Mouse (Mus musculus): ENCODE measurements at regions not wholly inside any gene's neighbourhood (a gene's known extent, or its start where the extent isn't known, plus 50 kb on each side); places are given as distances from the start of the nearest gene placed in this dataset.

DNA sequence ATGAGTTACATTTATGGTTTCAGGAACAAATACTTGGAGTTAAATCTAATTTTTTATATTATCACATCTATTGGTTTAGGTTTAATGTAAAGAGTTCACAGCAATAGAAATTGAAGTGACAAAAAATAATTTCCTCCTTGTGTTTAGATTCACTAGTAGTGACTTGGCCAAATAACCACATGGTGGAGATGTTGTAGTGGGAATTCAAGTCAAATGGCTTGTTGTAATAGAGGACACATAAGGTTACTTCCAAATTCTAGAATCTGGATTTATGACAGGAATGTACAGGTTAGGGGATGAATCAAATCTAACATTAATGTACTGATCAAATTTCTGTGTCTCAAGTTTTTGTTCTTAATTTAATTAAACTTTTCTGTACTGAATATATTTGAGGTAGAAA, 526.4 kb upstream of the Klhl1 start:
- H3K36me3 ChIP-seq = no peaks in the 10 kb centered on the region
- H3K27ac ChIP-seq = no peak overlapping the region
- no peaks in the 10 kb centered on the region for H3K4me1 ChIP-seq
- no peak overlapping the region for H3K4me3 ChIP-seq
- H3K27me3 ChIP-seq (ENCODE audit: low read depth, poor library complexity, severe bottlenecking) = no peaks in the 10 kb centered on the region
- DNase-seq (ENCODE audit: low spot score) = no peak
- H3K9me3 ChIP-seq (replicated peaks) = no peaks in the 10 kb centered on the region

DNA sequence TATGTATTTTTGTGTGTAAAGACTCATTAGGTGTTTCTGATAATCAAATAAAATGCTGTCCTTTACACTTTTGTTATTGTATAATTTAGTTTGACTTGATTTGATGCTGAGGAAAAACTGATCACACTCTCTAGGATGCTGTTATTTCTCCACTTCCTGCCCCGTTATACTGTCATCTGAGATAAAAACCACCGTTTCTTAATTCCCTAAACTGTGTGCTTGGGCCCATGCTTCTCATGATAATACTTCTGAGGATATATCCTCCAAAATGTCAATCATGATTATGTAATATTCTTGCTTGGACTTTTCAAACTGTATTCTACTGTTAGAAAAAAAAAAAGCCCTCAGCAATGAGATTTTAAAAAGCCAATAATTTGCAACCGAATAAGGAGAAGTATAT, 520.9 kb upstream of the Klhl1 start:
- no peak overlapping the region for H3K4me3 ChIP-seq
- 90% methylated on average over 3 of the region's 3 CpGs for WGBS
- no peak for DNase-seq (ENCODE audit: low spot score)
- H3K27ac ChIP-seq = no peak overlapping the region
- H3K27me3 ChIP-seq (ENCODE audit: low read depth, poor library complexity, severe bottlenecking) = no peaks in the 10 kb centered on the region
- no peaks in the 10 kb centered on the region for H3K9me3 ChIP-seq (replicated peaks)
- H3K4me1 ChIP-seq = no peaks in the 10 kb centered on the region
- no peaks in the 10 kb centered on the region for H3K36me3 ChIP-seq

DNA sequence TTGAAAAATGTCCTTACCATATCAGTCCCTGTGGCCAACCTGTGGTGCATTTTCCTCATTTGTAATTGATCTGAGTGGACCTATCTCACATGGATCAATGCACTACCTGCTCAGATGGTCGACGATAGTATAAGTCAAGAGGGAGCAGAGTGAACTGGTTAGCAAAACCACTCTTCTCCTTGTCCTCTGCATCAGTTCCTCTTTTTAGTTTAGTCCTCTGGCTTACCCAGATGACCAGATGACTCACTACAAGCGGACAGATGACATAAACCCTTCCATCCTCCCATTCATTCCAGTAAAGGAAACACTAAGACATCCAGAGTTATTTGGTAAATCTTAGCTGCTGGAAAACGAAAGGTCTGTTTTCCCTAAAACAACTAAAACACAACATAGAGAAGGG, 509.6 kb upstream of the Klhl1 start:
- no peak overlapping the region for H3K27ac ChIP-seq
- H3K4me1 ChIP-seq = no peaks in the 10 kb centered on the region
- no peak for DNase-seq (ENCODE audit: low spot score)
- H3K27me3 ChIP-seq (ENCODE audit: low read depth, poor library complexity, severe bottlenecking) = no peaks in the 10 kb centered on the region
- WGBS = 86% methylated on average over 4 of the region's 4 CpGs
- H3K36me3 ChIP-seq = no peaks in the 10 kb centered on the region
- H3K9me3 ChIP-seq (replicated peaks) = no peaks in the 10 kb centered on the region
- no peak overlapping the region for H3K4me3 ChIP-seq

DNA sequence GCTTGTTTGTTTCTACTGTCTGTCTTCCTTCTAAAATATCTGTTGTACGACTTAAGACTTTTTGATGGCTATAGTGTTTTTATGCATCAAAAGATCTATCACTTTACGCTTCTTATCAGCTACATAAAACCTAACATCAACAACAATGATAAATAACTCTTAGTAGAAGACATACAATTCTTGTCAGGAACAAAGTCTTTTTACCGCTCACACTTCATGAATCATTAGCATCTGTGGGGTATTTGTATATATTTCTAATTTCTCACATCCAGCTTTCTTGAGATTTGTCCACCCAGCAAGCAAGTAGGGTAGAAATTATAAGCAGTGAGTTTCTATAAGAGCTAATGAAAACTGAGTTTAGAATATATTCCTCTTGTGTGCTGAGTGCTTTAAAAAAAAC, 487.4 kb upstream of the Klhl1 start:
- Histone ChIP-seq H3K36me3 (no peaks in the 10 kb centered on the region), H3K27ac (no peak overlapping the region), H3K4me1 (no peaks in the 10 kb centered on the region), H3K9me3 (replicated peaks) (no peaks in the 10 kb centered on the region), H3K27me3 (ENCODE audit: low read depth, poor library complexity, severe bottlenecking) (no peaks in the 10 kb centered on the region), H3K4me3 (no peak overlapping the region)
- DNase-seq (ENCODE audit: low spot score) = no peak
- 93% methylated on average over 3 of the region's 3 CpGs for WGBS

DNA sequence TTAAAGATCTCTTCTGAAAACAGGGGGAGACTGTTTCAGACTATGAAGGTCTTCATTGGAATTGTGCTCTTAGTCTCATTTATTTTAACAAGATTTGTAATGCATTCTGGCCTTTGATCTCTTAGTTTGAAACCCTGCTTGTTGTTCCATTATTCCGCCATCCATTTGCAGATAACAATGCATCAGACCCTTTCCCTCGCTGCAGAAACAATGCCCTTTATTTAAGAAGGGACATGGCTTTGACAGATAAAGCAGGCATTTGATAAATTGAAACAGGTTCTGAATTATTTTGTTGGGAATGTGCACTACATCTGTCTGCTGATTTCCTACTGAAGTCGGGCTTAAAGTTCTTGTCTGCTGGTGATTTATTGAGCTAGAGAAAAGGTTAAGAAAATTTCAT, 476.2 kb upstream of the Klhl1 start:
- Histone ChIP-seq H3K9me3 (replicated peaks) (no peaks in the 10 kb centered on the region), H3K27me3 (ENCODE audit: low read depth, poor library complexity, severe bottlenecking) (no peaks in the 10 kb centered on the region), H3K4me3 (no peak overlapping the region), H3K27ac (no peak overlapping the region), H3K36me3 (no peaks in the 10 kb centered on the region), H3K4me1 (no peaks in the 10 kb centered on the region)
- no peak for DNase-seq (ENCODE audit: low spot score)
- WGBS = 65% methylated on average over 3 of the region's 3 CpGs

DNA sequence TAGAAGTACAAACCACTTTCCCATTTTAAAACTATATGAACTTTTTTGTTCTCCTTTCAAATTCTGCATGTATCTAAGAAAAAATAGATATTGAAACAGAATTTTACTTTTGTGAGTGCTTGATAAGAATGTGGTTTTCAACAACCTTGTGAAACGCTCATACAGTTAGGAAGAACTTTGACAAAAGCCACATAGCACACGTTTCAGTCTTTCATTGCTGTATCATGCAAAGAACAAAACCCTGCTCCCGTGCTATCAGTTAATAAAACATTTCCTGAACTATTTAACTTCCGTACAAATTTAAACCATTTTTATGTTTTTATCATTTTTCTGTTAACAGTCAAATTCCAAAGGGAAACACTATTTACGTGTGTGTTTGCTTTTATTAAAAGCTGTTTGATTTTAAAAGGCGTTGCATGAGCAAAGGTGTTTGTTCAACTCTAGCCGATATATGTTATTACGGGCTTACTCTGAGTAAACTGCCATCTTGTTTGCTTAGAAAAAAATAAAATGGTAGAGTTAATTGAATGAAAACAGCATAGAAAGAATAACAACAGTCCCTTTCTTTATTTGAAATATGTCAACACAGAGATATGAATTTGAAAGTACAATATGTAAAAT, 471.8 kb upstream of the Klhl1 start:
- Histone ChIP-seq H3K4me1 (no peaks in the 10 kb centered on the region), H3K27me3 (ENCODE audit: low read depth, poor library complexity, severe bottlenecking) (no peaks in the 10 kb centered on the region), H3K4me3 (no peak overlapping the region), H3K9me3 (replicated peaks) (no peaks in the 10 kb centered on the region), H3K36me3 (no peaks in the 10 kb centered on the region), H3K27ac (no peak overlapping the region)
- WGBS = 86% methylated on average over 8 of the region's 8 CpGs
- no peak for DNase-seq (ENCODE audit: low spot score)

DNA sequence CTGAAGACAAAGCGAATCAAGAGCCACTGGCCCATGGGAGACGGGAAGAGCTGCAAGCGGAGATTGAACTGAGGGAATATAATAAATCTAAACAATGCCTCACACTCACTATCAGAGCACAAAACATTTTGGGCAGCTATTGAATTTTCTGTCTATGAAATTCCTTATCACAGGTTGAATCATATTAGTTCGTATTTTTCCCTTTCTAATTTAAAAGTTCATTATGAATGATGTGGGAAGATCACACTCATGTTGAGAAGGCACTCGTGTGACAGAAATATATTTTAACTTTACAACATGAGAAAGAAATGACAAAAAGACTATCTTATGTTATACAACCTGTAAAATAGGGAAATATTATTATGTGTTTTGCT, 444.2 kb upstream of the Klhl1 start:
- Histone ChIP-seq H3K4me1 (no peaks in the 10 kb centered on the region), H3K36me3 (no peaks in the 10 kb centered on the region), H3K27me3 (ENCODE audit: low read depth, poor library complexity, severe bottlenecking) (no peaks in the 10 kb centered on the region), H3K9me3 (replicated peaks) (no peaks in the 10 kb centered on the region), H3K4me3 (no peak overlapping the region), H3K27ac (no peak overlapping the region)
- DNase-seq (ENCODE audit: low spot score) = no peak
- WGBS = 84% methylated on average over 5 of the region's 5 CpGs

DNA sequence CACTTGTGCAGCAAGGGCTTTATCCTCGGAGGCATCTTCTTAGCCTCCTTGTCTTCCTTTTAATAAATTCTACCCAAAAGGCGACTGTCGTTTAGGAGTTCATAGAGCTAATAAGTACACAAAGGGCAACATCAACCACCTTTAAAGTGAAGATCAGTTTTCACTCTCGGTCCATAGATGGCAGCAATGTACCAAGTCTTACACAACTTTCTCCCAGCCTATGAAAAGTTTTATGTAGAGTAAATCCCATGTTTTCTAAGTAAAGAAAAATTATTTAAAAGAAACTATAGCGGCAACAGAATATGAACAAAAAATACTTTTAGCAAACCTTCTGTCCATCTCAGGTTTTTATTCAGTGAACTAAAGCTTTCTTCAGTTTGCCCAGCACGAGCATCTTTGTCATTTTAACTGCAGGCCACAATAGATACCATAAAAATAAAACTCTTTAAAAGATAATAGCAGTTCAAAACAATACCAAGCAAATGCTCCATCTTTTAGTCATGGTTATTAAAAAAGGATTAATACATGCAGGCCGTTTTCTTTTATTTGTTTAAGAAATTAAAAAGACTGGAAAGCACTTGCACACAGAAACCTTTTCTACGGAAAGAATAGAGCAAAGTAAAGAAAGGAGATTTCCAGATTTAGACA, 443.6 kb upstream of the Klhl1 start:
- H3K4me1 ChIP-seq = no peaks in the 10 kb centered on the region
- no peak overlapping the region for H3K27ac ChIP-seq
- no peak overlapping the region for H3K4me3 ChIP-seq
- no peaks in the 10 kb centered on the region for H3K9me3 ChIP-seq (replicated peaks)
- no peaks in the 10 kb centered on the region for H3K27me3 ChIP-seq (ENCODE audit: low read depth, poor library complexity, severe bottlenecking)
- no peaks in the 10 kb centered on the region for H3K36me3 ChIP-seq
- WGBS = 56% methylated on average over 8 of the region's 8 CpGs
- no peak for DNase-seq (ENCODE audit: low spot score)

DNA sequence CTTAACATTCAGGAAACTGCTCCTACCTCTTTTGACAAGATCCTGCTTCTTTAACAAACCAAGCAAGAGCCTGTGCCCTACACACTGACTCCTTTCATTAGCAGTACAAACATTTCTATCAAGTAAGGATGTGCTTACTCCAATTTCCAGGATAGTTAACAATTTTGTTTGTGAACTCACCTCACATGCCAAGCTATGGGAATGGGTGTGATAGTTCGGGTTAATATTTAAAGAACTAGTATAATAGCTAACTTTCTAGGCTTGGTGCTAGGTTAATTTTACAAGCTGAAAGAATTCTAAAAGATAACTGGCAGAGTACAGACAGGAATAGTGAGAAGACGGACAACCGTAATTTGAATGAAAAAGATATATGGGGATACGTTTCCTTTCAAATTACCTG, 437.2 kb upstream of the Klhl1 start:
- Histone ChIP-seq H3K27ac (no peak overlapping the region), H3K4me1 (no peaks in the 10 kb centered on the region), H3K4me3 (no peak overlapping the region), H3K27me3 (ENCODE audit: low read depth, poor library complexity, severe bottlenecking) (no peaks in the 10 kb centered on the region), H3K36me3 (no peaks in the 10 kb centered on the region), H3K9me3 (replicated peaks) (no peaks in the 10 kb centered on the region)
- WGBS = 85% methylated on average over 4 of the region's 4 CpGs
- DNase-seq (ENCODE audit: low spot score) = no peak

DNA sequence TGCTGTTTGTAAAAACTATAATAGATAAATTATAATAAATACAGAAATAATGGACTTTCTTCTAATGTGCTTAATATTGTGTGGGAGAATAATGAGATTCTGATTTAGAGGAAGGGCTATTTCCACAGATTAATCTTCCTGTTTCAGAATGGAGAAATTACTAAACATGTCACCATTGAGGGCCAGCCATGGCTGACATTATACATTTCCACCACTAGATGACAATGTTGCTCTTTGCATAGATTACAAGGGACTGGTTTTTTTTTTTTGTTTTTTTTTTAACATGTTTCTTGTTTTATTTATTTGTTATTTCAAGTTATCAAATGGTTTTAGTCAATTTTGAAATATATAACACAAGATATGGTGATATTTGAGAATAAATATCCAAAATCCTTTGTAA, 435.6 kb upstream of the Klhl1 start:
- Histone ChIP-seq H3K4me3 (no peak overlapping the region), H3K27me3 (ENCODE audit: low read depth, poor library complexity, severe bottlenecking) (no peaks in the 10 kb centered on the region), H3K27ac (no peak overlapping the region), H3K9me3 (replicated peaks) (no peaks in the 10 kb centered on the region), H3K4me1 (no peaks in the 10 kb centered on the region), H3K36me3 (no peaks in the 10 kb centered on the region)
- DNase-seq (ENCODE audit: low spot score) = no peak

DNA sequence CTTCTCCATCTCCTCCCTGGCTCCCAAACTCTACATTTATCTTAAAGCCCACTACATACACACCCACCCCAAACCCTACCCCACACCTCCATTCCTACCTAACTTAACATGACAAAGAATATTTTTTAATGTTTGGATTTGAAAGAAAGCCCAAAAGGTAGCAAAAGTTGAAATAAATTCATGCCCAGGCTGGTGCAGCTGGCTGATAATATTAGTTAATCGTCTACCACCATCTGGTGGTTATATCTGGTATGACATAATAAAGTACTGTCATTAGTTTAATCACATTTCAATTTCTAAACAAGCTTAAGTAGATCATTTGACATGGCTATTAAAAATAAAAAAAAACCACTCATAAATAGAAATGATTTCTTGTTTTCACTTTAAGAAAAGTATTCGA, 389.8 kb upstream of the Klhl1 start:
- 7% methylated on average over 2 of the region's 2 CpGs for WGBS
- Histone ChIP-seq H3K27ac (no peak overlapping the region), H3K4me3 (no peak overlapping the region), H3K4me1 (no peaks in the 10 kb centered on the region), H3K36me3 (no peaks in the 10 kb centered on the region), H3K9me3 (replicated peaks) (no peaks in the 10 kb centered on the region), H3K27me3 (ENCODE audit: low read depth, poor library complexity, severe bottlenecking) (no peaks in the 10 kb centered on the region)
- no peak for DNase-seq (ENCODE audit: low spot score)

DNA sequence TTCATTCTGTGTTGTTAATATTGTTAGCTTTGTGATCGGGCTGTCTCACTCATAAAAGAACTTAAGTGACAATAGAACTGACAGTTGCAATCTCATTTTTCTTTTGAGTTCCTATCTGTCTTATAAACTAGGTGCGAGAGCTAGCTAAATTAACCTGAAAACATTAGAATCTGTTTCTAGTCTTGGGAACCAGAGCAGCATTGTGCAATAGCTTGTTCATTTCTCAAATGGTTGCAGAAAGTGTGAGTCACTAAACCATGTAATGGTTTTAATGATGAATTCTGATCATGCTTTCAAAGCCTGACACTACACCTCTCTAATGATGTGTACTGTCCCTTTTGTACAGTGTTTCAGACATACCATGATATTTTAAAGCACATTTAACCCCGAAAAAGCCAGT, 360.8 kb upstream of the Klhl1 start:
- 91% methylated on average over 3 of the region's 3 CpGs for WGBS
- Histone ChIP-seq H3K36me3 (no peaks in the 10 kb centered on the region), H3K27ac (no peak overlapping the region), H3K4me1 (no peaks in the 10 kb centered on the region), H3K27me3 (ENCODE audit: low read depth, poor library complexity, severe bottlenecking) (no peaks in the 10 kb centered on the region), H3K9me3 (replicated peaks) (no peaks in the 10 kb centered on the region), H3K4me3 (no peak overlapping the region)
- DNase-seq (ENCODE audit: low spot score) = no peak

DNA sequence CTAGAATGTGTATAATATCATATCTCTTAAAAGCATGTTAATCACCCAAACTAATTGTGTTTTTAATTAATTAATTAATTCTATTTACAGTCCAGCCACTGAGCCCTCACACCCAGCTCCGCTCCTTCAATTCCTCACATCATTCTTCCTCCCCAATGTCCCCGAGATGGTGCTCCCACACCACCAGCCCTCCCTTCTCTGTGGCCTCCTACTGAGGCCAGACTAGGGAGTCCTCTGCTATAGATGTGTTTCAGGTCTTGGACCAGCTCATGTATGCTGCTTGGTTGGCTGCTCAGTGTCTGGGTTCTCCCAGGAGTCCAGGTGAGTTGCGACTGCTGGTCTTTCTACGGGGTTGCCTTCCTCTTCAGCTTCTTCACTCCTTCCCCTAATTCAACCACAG, 353.1 kb upstream of the Klhl1 start:
- Histone ChIP-seq H3K27me3 (ENCODE audit: low read depth, poor library complexity, severe bottlenecking) (no peaks in the 10 kb centered on the region), H3K36me3 (no peaks in the 10 kb centered on the region), H3K27ac (no peak overlapping the region), H3K4me1 (no peaks in the 10 kb centered on the region), H3K9me3 (replicated peaks) (no peaks in the 10 kb centered on the region), H3K4me3 (no peak overlapping the region)
- 94% methylated on average over 4 of the region's 4 CpGs for WGBS
- no peak for DNase-seq (ENCODE audit: low spot score)

DNA sequence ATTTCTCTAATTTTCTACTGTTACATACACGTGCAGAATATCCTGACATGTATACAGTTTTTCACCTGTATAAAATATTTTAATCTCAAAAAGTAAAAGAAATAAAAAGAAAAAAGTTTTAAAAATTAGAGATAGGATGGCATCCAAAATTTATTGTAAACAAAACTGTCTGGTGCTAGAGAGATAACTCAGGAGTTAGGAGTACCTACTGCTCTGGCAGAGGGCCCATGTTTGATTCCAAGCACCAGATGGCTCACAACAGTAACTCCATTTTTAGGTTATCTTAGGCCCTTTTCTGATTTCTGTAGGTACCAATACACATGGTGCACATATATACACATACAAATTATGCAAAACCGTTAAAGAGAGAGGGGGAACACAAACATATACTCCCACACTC, 320.0 kb upstream of the Klhl1 start:
- WGBS = 81% methylated on average over 2 of the region's 2 CpGs
- no peaks in the 10 kb centered on the region for H3K9me3 ChIP-seq (replicated peaks)
- no peaks in the 10 kb centered on the region for H3K36me3 ChIP-seq
- no peak for DNase-seq (ENCODE audit: low spot score)
- H3K27me3 ChIP-seq (ENCODE audit: low read depth, poor library complexity, severe bottlenecking) = no peaks in the 10 kb centered on the region
- H3K27ac ChIP-seq = no peak overlapping the region
- H3K4me1 ChIP-seq = 0 out of 2 replicates have a peak, but pooled peaks cover 3% of the 10 kb centered on the region
- H3K4me3 ChIP-seq = no peak overlapping the region

Measured in limb, embryonic 10.5 days (tissue).